Mouse (Mus musculus) heart, adult 2 months (tissue): ENCODE data around the gene Iqsec3. TPM values are rescaled to one million over a fixed set of nuclear protein-coding genes. Genes with fewer than 3 reads are reported as not detected.

Experiments used
- DNase-seq, 2 experiments: peaks; one replicate each; pipeline ENCODE4 v3.0.0; 2021
- H3K27ac ChIP-seq: fragments of 200-600 bp; 2 replicates; pipeline ENCODE4 v1.8.1; 2022
- H3K27me3 ChIP-seq: fragments of 200-500 bp; 2 replicates; pipeline ENCODE4 v1.6.1; 2012; ENCODE audit warnings: mild to moderate bottlenecking, low read length, inconsistent platforms, mixed read lengths; ENCODE audit not compliant: control insufficient read depth, insufficient read depth
- H3K36me3 ChIP-seq: fragments of 200-500 bp; 2 replicates; pipeline ENCODE4 v1.6.1; 2012; ENCODE audit warnings: low read length, inconsistent platforms; ENCODE audit not compliant: control insufficient read depth, insufficient read depth
- H3K4me1 ChIP-seq: fragments of 200-500 bp; 2 replicates; pipeline ENCODE4 v1.6.1; 2011; ENCODE audit warnings: low read length; ENCODE audit not compliant: control insufficient read depth, insufficient read depth
- H3K4me3 ChIP-seq: fragments of 200-600 bp; 2 replicates; pipeline ENCODE4 v1.8.1; 2022
- H3K79me2 ChIP-seq: fragments of 200-500 bp; replicated peaks from 2 replicates; pipeline ENCODE4 v1.6.1; 2012; ENCODE audit warnings: mild to moderate bottlenecking, inconsistent platforms, low read length, moderate library complexity, mixed read lengths; ENCODE audit not compliant: control insufficient read depth, insufficient read depth
- H3K9ac ChIP-seq: fragments of 200-500 bp; 2 replicates; pipeline ENCODE4 v1.6.1; 2012; ENCODE audit warnings: low read depth, mild to moderate bottlenecking, control low read depth, inconsistent platforms, low read length, mixed read lengths
- CTCF ChIP-seq: fragments of 200-600 bp; IDR thresholded peaks from 2 replicates; pipeline ENCODE4 v1.8.1; 2022; ENCODE audit warnings: antibody characterized with exemption, mild to moderate bottlenecking, moderate library complexity
- EP300 ChIP-seq: fragments of 200-500 bp; IDR thresholded peaks from 2 replicates; pipeline ENCODE4 v1.6.1; 2011; ENCODE audit warnings: low read depth, low read length, control low read depth; ENCODE audit not compliant: insufficient read depth
- POLR2A ChIP-seq: fragments of 200-500 bp; IDR thresholded peaks from 2 replicates; pipeline ENCODE4 v1.6.1; 2011; ENCODE audit warnings: mild to moderate bottlenecking, low read depth, low read length, control low read depth; ENCODE audit not compliant: insufficient read depth
- WGBS: fragments of 180-500 bp; shearing (Covaris S2); methylation state at CpG from one replicate; pipeline ENCODE4 v1.1.7; 2018; 5-methylcytosine and 5-hydroxymethylcytosine counted together
- intact Hi-C: fragments of 180-260 bp; cut with DNase I; formaldehyde crosslinking; loops from one replicate; pipeline ENCODE4 v1.15.1; 2025
- polyA plus RNA-seq: library from polyadenylated mRNA; depleted of rRNA; stranded (reverse); fragments of >200 nt; gene quantifications from 2 replicates; pipeline ENCODE4 v1.2.3, GENCODE M21; 2012
- total RNA-seq, 2 experiments: library from RNA; stranded (reverse); gene quantifications; 2 replicates each; pipeline ENCODE4 v1.2.3; 2021

Iqsec3 gene
- total and polyA plus RNA-seq, 3 experiments = 0.47 to 0.50 (median 0.48) TPM

GRCm38 (mm10) chr6:121462628-121463340, 10.7 kb downstream of the Iqsec3 start:
- Histone ChIP-seq H3K4me3 (no peak overlapping the region), H3K9ac (no peak overlapping the region), H3K27me3 (no peaks in the 10 kb centered on the region; the same call in 1 of the 2 replicates), H3K27ac (no peak overlapping the region), H3K79me2 (no peaks in the 10 kb centered on the region), H3K4me1 (no peaks in the 10 kb centered on the region), H3K36me3 (no peaks in the 10 kb centered on the region)
- no peak for DNase-seq
- no peak for TF ChIP-seq CTCF
- no peak for TF ChIP-seq POLR2A
- 3% methylated on average over 28 of the region's 28 CpGs for WGBS
- intact Hi-C loops = no loop called here

GRCm38 (mm10) chr6:121457381-121457780, 16.1 kb downstream of the Iqsec3 start:
- Histone ChIP-seq H3K4me1 (no peaks in the 10 kb centered on the region), H3K79me2 (no peaks in the 10 kb centered on the region), H3K9ac (no peak overlapping the region), H3K36me3 (no peaks in the 10 kb centered on the region), H3K4me3 (no peak overlapping the region), H3K27me3 (peaks cover 1% of the 10 kb centered on the region; the same call in 1 of the 2 replicates), H3K27ac (no peak overlapping the region)
- intact Hi-C loops = no loop called here
- TF ChIP-seq EP300 (no peak), POLR2A (no peak), CTCF (no peak)
- DNase-seq = no peak
- WGBS = 48% methylated on average over 8 of the region's 8 CpGs

DNA sequence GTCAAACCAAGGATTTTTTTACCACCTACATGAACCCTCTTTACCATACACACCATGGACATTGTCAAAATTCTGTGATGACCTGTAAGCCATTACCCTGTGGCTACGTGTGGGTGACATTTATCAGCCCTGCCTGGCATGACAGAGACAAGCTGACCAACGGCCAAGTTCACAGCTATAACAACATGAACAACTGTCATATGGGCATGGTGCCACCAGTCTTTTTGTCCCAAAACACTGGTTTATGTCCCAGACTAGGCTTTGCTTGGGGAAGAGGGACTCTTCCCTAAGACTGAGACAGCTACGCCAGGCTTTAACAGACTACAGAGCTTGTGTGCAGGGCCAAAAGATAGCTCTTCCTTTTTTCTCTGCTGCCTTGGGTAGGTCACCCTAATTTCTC, 16.8 kb downstream of the Iqsec3 start:
- Histone ChIP-seq H3K36me3 (no peaks in the 10 kb centered on the region), H3K27me3 (peaks cover 1% of the 10 kb centered on the region; the same call in 1 of the 2 replicates), H3K27ac (no peak overlapping the region), H3K79me2 (no peaks in the 10 kb centered on the region), H3K4me3 (no peak overlapping the region), H3K4me1 (no peaks in the 10 kb centered on the region), H3K9ac (no peak overlapping the region)
- 50% methylated on average over 3 of the region's 3 CpGs for WGBS
- intact Hi-C loops = no loop called here
- DNase-seq = no peak
- TF ChIP-seq EP300 (no peak), POLR2A (no peak), CTCF (no peak)

DNA sequence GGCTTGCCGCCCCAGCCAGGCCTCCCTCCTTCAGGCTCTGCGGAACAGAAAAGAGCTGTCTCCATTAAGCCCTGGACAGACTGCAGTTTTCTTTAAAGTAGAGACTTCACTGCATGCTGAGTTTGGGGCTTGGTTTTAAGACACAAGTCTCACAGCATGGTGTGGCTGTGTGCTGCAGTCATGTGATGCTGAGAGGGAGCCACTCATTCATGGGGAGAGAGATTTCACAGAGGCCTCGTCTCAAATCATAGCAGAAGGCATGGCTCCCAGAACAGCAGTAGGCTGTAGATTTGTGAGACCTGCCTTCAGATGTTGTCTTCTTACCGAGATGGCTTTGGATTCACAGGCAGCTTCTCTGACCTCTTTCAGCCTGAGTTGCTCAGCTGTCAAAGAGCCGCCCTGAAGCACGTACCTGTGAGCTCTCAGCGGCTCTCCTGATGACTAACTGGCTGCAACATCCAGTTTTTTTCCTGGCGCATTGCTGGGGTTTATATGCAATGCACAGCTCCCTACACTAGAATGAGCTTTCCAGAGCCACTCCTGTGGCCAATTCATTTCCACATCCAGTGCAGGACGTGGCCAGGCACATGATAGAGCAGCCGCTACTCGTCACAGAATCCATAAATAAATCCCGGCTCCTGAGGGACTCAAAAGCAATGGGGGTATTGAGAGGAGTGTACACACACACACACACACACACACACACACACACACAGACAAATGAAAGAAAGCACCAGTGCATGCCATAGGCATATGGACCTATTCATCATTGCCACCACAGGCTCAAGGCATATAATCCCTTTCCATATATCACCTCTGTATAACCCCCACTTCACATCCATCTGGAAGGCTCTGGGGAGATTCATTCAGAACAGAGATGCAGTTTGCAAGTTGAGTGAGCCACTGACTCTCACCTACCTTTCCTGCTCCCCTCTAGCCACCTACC, 18.7 kb downstream of the Iqsec3 start:
- no peak overlapping the region for H3K4me3 ChIP-seq
- no peak overlapping the region for H3K27ac ChIP-seq
- no peaks in the 10 kb centered on the region for H3K4me1 ChIP-seq
- 61% methylated on average over 12 of the region's 12 CpGs for WGBS
- no peak for TF ChIP-seq CTCF
- TF ChIP-seq POLR2A = no peak
- no peak for TF ChIP-seq EP300
- H3K79me2 ChIP-seq = no peaks in the 10 kb centered on the region
- no peak for DNase-seq
- H3K36me3 ChIP-seq = no peaks in the 10 kb centered on the region
- peaks cover 1% of the 10 kb centered on the region; the same call in 1 of the 2 replicates for H3K27me3 ChIP-seq
- H3K9ac ChIP-seq = no peak overlapping the region
- intact Hi-C loops = no loop called here

DNA sequence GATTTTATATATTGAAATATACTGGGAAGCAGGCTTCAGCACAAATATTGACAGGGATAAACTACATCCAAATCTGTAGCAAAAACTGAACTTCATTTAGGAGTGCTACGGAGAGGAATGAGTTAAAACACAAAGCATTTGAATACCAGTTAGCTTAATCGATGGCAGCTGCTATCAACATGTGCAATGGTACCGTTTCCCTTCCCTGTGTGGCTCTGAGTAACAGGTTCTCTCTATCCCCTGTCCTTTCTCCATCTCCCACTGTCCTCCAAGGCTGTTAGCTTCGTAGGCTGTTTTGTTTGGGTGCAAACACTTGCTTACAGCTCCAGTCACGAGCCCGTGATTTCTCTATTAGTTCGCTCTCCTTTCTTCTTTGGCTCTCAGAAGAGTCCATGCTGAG, 19.7 kb downstream of the Iqsec3 start:
- Histone ChIP-seq H3K9ac (no peak overlapping the region), H3K79me2 (no peaks in the 10 kb centered on the region), H3K36me3 (no peaks in the 10 kb centered on the region), H3K4me1 (no peaks in the 10 kb centered on the region), H3K4me3 (no peak overlapping the region), H3K27me3 (peaks cover 1% of the 10 kb centered on the region; the same call in 1 of the 2 replicates), H3K27ac (no peak overlapping the region)
- 57% methylated on average over 7 of the region's 7 CpGs for WGBS
- DNase-seq = no peak
- TF ChIP-seq POLR2A (no peak), EP300 (no peak), CTCF (no peak)
- intact Hi-C loops = no loop called here

- peak in 1 of 2 experiments; percentile 19 for DNase-seq
Observed at GRCm38 (mm10) chr6:121451703-121452102, 21.8 kb downstream of the Iqsec3 start.

More at GRCm38 (mm10) chr6:121451703-121452102, 21.8 kb downstream of the Iqsec3 start:
- H3K4me1 ChIP-seq = no peaks in the 10 kb centered on the region
- no peak overlapping the region for H3K9ac ChIP-seq
- intact Hi-C loops = no loop called here
- no peak overlapping the region for H3K27ac ChIP-seq
- H3K27me3 ChIP-seq = peaks cover 1% of the 10 kb centered on the region; the same call in 1 of the 2 replicates
- H3K4me3 ChIP-seq = no peak overlapping the region
- WGBS = 43% methylated on average over 3 of the region's 3 CpGs
- TF ChIP-seq EP300 (no peak), POLR2A (no peak), CTCF (no peak)
- H3K36me3 ChIP-seq = no peaks in the 10 kb centered on the region
- H3K79me2 ChIP-seq = no peaks in the 10 kb centered on the region
